Mouse (Mus musculus): ENCODE results near the gene Vmn2r69. TPM values are rescaled to one million over a fixed set of nuclear protein-coding genes. Genes with fewer than 3 reads are reported as not detected.

The Vmn2r69 gene
- not detected in 2 replicates for polyA plus RNA-seq (2012; ENCODE audit: insufficient read depth, low replicate concordance)

DNA sequence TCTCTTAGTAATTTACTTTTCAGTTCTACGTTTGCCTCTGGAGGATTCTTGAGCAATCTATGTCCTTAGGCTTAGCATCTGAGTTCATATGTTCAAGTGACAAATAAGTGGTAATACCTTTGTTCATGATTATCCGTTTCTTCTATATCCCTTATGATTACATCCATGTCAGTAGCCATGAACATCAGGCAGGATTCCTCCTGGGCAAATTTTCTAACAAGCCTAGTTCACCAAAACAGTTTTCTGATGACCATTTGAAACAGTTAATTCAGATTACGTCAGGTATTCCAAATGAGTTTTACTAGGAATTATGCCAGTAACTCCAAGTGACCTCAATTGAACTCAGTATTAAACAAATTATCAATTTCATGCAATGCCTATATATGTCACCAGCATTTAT, at the start of gene Vmn2r69:
Vmn2r69 (minus strand) TSS at position 101 of the 400 bp plus-strand sequence.
- Histone ChIP-seq H3K36me3 (replicated peaks; ENCODE audit: low read length) (no peaks in the 10 kb centered on the region), H3K9me3 (no peaks in the 10 kb centered on the region), H3K4me3 (replicated peaks) (no peak within 1 kb of the TSS), H3K4me1 (no peaks in the 10 kb centered on the region), H3K27me3 (replicated peaks) (no peaks in the 10 kb centered on the region)
- TF ChIP-seq FLI1 (IDR thresholded peaks at IDR 0.05; ENCODE audit: low read length) = no peak
- TF ChIP-seq GATA1 (IDR thresholded peaks at IDR 0.05; ENCODE audit: borderline replicate concordance, low read length) = no peak

Other genes with a start within 250 kb of the Vmn2r69 start
- gene Vmn2r68, start 178.1 kb downstream of the Vmn2r69 start, polyA plus RNA-seq (2012; ENCODE audit: insufficient read depth, low replicate concordance) = not detected in 2 replicates
- not detected in 2 replicates for gene Vmn2r71, start 147.2 kb upstream of the Vmn2r69 start, polyA plus RNA-seq (2012; ENCODE audit: insufficient read depth, low replicate concordance)
- gene Vmn2r70, start 153.3 kb upstream of the Vmn2r69 start, polyA plus RNA-seq (2012; ENCODE audit: insufficient read depth, low replicate concordance) = not detected in 2 replicates